Mouse (Mus musculus): ENCODE measurements around the gene Hoxc8.

Gene Hoxc8

GRCm38 (mm10) chr15:103034807-103035547 lies 44.6 kb downstream of the Hoxc8 start:
- no peak for DNase-seq (ENCODE audit: low read depth)

GRCm38 (mm10) chr15:103035548-103035881 lies 45.1 kb downstream of the Hoxc8 start:
- DNase-seq (ENCODE audit: low read depth) = no peak

- DNase-seq (ENCODE audit: low read depth) = no peak
Observed at GRCm38 (mm10) chr15:103037579-103037978, 47.2 kb downstream of the Hoxc8 start.

- DNase-seq (ENCODE audit: low read depth) = no peak
Observed at GRCm38 (mm10) chr15:103038701-103039480, 48.5 kb downstream of the Hoxc8 start.

GRCm38 (mm10) chr15:103039609-103040008 lies 49.2 kb downstream of the Hoxc8 start:
- no peak for DNase-seq (ENCODE audit: low read depth)

GRCm38 (mm10) chr15:103040601-103041000 lies 50.2 kb downstream of the Hoxc8 start:
- no peak for DNase-seq (ENCODE audit: low read depth)

GRCm38 (mm10) chr15:103041613-103042012 lies 51.2 kb downstream of the Hoxc8 start:
- DNase-seq (ENCODE audit: low read depth) = no peak

GRCm38 (mm10) chr15:103042209-103042608 lies 51.8 kb downstream of the Hoxc8 start:
- no peak for DNase-seq (ENCODE audit: low read depth)
